Mouse (Mus musculus): ENCODE measurements around the gene Rnf126. TPM values are rescaled to one million over a fixed set of nuclear protein-coding genes. Genes with fewer than 3 reads are reported as not detected.

Gene Rnf126
- total RNA-seq, 2 experiments from 2014 or later: 2.6 to 12.1 TPM

- ATAC-seq (replicated peaks; ENCODE audit: low FRiP score, poor library complexity, severe bottlenecking): no peak
Observed at GRCm38 (mm10) chr10:79740863-79741262, 25.9 kb downstream of the Rnf126 start.

GRCm38 (mm10) chr10:79739234-79739633 lies 27.5 kb downstream of the Rnf126 start:
- ATAC-seq (replicated peaks; ENCODE audit: low FRiP score, poor library complexity, severe bottlenecking): no peak

GRCm38 (mm10) chr10:79738259-79738658 lies 28.5 kb downstream of the Rnf126 start:
- ATAC-seq (replicated peaks; ENCODE audit: low FRiP score, poor library complexity, severe bottlenecking): peak; percentile 64

GRCm38 (mm10) chr10:79736706-79737105 lies 30.0 kb downstream of the Rnf126 start:
- ATAC-seq (replicated peaks; ENCODE audit: low FRiP score, poor library complexity, severe bottlenecking): no peak

- ATAC-seq (replicated peaks; ENCODE audit: low FRiP score, poor library complexity, severe bottlenecking): no peak
Observed at GRCm38 (mm10) chr10:79735361-79735760, 31.4 kb downstream of the Rnf126 start.

GRCm38 (mm10) chr10:79733847-79734246 lies 32.9 kb downstream of the Rnf126 start:
- no peak for ATAC-seq (replicated peaks; ENCODE audit: low FRiP score, poor library complexity, severe bottlenecking)

- 0 out of 2 replicates have a peak, but pooled peaks have one; percentile 45 for ATAC-seq (replicated peaks; ENCODE audit: low FRiP score, poor library complexity, severe bottlenecking)
Observed at GRCm38 (mm10) chr10:79732500-79732899, 34.3 kb downstream of the Rnf126 start.

GRCm38 (mm10) chr10:79729357-79729965 lies 37.3 kb downstream of the Rnf126 start:
- ATAC-seq (replicated peaks; ENCODE audit: low FRiP score, poor library complexity, severe bottlenecking): no peak

- ATAC-seq (replicated peaks; ENCODE audit: low FRiP score, poor library complexity, severe bottlenecking): no peak
Observed at GRCm38 (mm10) chr10:79728323-79729249, 38.2 kb downstream of the Rnf126 start.

- peak; percentile 82 for ATAC-seq (replicated peaks; ENCODE audit: low FRiP score, poor library complexity, severe bottlenecking)
Observed at GRCm38 (mm10) chr10:79726090-79726489, 40.7 kb downstream of the Rnf126 start.

GRCm38 (mm10) chr10:79723692-79724091 lies 43.1 kb downstream of the Rnf126 start:
- ATAC-seq (replicated peaks; ENCODE audit: low FRiP score, poor library complexity, severe bottlenecking): no peak

- ATAC-seq (replicated peaks; ENCODE audit: low FRiP score, poor library complexity, severe bottlenecking): no peak
Observed at GRCm38 (mm10) chr10:79723047-79723446, 43.7 kb downstream of the Rnf126 start.

GRCm38 (mm10) chr10:79721089-79721488 lies 45.7 kb downstream of the Rnf126 start:
- ATAC-seq (replicated peaks; ENCODE audit: low FRiP score, poor library complexity, severe bottlenecking): no peak

GRCm38 (mm10) chr10:79717640-79718357 lies 49.0 kb downstream of the Rnf126 start:
- peak; percentile 37; the same call in 1 of the 2 replicates for ATAC-seq (replicated peaks; ENCODE audit: low FRiP score, poor library complexity, severe bottlenecking)

GRCm38 (mm10) chr10:79716988-79717355 lies 49.8 kb downstream of the Rnf126 start:
- ATAC-seq (replicated peaks; ENCODE audit: low FRiP score, poor library complexity, severe bottlenecking): no peak

- no peak for ATAC-seq (replicated peaks; ENCODE audit: low FRiP score, poor library complexity, severe bottlenecking)
Observed at GRCm38 (mm10) chr10:79716254-79716987, 50.3 kb downstream of the Rnf126 start, which contains the start of gene Hcn2. TSS of gene Hcn2 (plus strand) at chr10:79716634.

GRCm38 (mm10) chr10:79714996-79715395 lies 51.8 kb downstream of the Rnf126 start:
- no peak for ATAC-seq (replicated peaks; ENCODE audit: low FRiP score, poor library complexity, severe bottlenecking)

- no peak for ATAC-seq (replicated peaks; ENCODE audit: low FRiP score, poor library complexity, severe bottlenecking)
Observed at GRCm38 (mm10) chr10:79713163-79713562, 53.6 kb downstream of the Rnf126 start.

GRCm38 (mm10) chr10:79712499-79713126 lies 54.1 kb downstream of the Rnf126 start:
- ATAC-seq (replicated peaks; ENCODE audit: low FRiP score, poor library complexity, severe bottlenecking): peak; percentile 85
